Mouse (Mus musculus) embryonic facial prominence, embryonic 15.5 days (tissue): ENCODE measurements around the gene Dnajc4. TPM values are rescaled to one million over a fixed set of nuclear protein-coding genes. Genes with fewer than 3 reads are reported as not detected.

Source experiments
- ATAC-seq: fragments of 200-750 bp; cut with Nextera tagmentation; 2 replicates; pipeline ENCODE4 v1.8.0; 2017; ENCODE audit warnings: low read depth, moderate TSS enrichment; ENCODE audit not compliant: insufficient number of reproducible peaks, low FRiP score, low TSS enrichment
- H3K27ac ChIP-seq: fragments of 300-500 bp; sonication (generic); replicated peaks from 2 replicates; pipeline ENCODE4 v1.5.1; 2015; ENCODE audit warnings: mild to moderate bottlenecking, inconsistent platforms
- H3K27me3 ChIP-seq: fragments of 300-500 bp; sonication (generic); 2 replicates; pipeline ENCODE4 v1.6.1; 2015; ENCODE audit warnings: inconsistent platforms
- H3K36me3 ChIP-seq: fragments of 300-500 bp; sonication (generic); 2 replicates; pipeline ENCODE4 v1.6.1; 2015; ENCODE audit warnings: mild to moderate bottlenecking, inconsistent platforms
- H3K4me1 ChIP-seq: fragments of 300-500 bp; sonication (generic); 2 replicates; pipeline ENCODE4 v1.6.1; 2015; ENCODE audit warnings: inconsistent platforms
- H3K4me2 ChIP-seq: fragments of 300-500 bp; sonication (generic); replicated peaks from 2 replicates; pipeline ENCODE4 v1.6.1; 2015; ENCODE audit warnings: mild to moderate bottlenecking, inconsistent platforms
- H3K4me3 ChIP-seq: fragments of 300-500 bp; sonication (generic); replicated peaks from 2 replicates; pipeline ENCODE4 v1.5.1; 2015; ENCODE audit warnings: mild to moderate bottlenecking, inconsistent platforms
- H3K9ac ChIP-seq: fragments of 300-500 bp; sonication (generic); 2 replicates; pipeline ENCODE4 v1.6.1; 2015; ENCODE audit warnings: inconsistent platforms
- H3K9me3 ChIP-seq: fragments of 300-500 bp; sonication (generic); replicated peaks from 2 replicates; pipeline ENCODE4 v1.6.1; 2016; ENCODE audit warnings: inconsistent platforms
- WGBS: fragments of 180-500 bp; shearing (Covaris S2); methylation state at CpG from one replicate; pipeline ENCODE4 v1.1.7; 2015; 5-methylcytosine and 5-hydroxymethylcytosine counted together
- polyA plus RNA-seq: library from polyadenylated mRNA; unstranded; fragments of >200 nt; fragmentation: Nextera tagmentation; extraction: Ambion mirVana; gene quantifications from 2 replicates; pipeline ENCODE4 v1.2.1, GENCODE M21; 2015

The Dnajc4 gene
- polyA plus RNA-seq, 1 experiment from 2014 or later, result 27.9 TPM

DNA sequence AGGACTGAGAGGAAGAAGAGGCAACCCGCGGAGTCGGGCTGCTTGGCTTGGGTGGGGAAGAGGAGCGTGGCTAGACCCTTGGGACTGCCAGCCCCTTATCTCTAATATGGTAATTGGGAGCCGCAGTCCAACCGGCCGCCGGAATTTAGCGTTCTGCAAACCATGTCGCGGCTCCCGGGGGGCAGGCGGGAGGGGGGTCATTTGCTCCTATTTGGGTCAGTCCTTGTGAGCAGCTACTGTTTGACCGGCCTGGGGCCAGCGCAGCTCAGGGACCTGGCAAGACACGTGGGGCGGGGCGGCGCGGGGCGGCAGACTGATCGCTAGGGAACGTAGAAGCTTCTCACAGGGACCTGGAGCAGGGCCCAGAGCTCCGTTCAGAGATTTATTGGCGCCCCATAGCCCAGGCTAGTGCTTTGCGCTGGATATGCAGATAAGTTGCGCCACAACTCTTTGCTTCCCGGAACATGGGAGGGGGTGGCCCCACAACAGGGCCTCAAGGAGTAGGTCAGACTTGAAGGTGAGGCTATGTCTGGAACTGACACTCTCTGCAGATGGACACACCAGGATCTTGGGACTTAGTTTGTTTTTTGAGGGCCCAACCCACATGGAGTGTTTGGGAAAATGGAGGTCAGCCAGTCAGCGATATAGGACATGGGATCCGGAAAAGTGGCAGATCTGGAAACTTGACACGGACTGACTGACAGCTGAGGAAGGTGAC, 40.2 kb downstream of the Dnajc4 start:
- peak overlapping the region; percentile 58 for H3K4me3 ChIP-seq
- peak overlapping the region; percentile 97 for H3K27ac ChIP-seq
- H3K9me3 ChIP-seq, result no peaks in the 10 kb centered on the region
- peak overlapping the region; percentile 63 for H3K9ac ChIP-seq
- peak overlapping the region; percentile 95 for H3K4me2 ChIP-seq
- peaks cover 38% of the 10 kb centered on the region for H3K4me1 ChIP-seq
- H3K27me3 ChIP-seq, result no peaks in the 10 kb centered on the region
- peaks cover 39% of the 10 kb centered on the region for H3K36me3 ChIP-seq
- no peak for ATAC-seq
- WGBS, result 1% methylated on average over 31 of the region's 31 CpGs

DNA sequence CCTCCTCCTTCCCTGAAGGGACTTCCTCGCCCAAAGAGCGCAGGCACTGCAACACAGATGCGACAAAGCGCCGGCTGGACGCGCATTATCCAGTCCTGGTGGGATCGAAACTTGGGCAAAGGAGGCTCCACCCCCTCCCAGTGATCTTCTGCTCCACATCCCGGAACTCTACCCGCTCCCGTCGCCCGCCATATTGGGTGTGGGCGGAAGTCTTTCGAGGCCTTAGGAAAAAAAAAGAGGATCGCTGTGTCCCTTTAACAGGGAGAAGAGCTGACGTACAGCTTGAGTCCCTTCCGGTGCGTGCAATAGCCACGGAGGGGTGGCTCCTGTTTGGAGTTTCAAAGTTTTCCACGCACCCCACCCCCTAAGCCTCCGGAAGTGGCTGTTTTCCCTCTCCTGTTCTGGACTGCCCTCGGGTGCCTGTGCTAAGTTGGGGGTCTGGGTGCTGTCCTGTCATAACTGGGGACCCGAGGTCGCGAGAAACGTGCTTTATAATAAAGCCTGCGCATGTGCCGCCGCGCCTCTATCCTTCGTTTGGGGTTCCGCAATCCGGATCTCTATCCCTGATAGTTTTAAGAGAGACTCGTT, 40.9 kb downstream of the Dnajc4 start:
- Histone ChIP-seq H3K36me3 (peaks cover 32% of the 10 kb centered on the region), H3K9me3 (no peaks in the 10 kb centered on the region), H3K27me3 (no peaks in the 10 kb centered on the region), H3K4me1 (peaks cover 39% of the 10 kb centered on the region), H3K27ac (peak overlapping the region; percentile 97), H3K4me2 (peak overlapping the region; percentile 95), H3K4me3 (peak overlapping the region; percentile 58), H3K9ac (peak overlapping the region; percentile 68)
- ATAC-seq, result peak; percentile 85
- WGBS, result under 1% methylated on average over 35 of the region's 35 CpGs

DNA sequence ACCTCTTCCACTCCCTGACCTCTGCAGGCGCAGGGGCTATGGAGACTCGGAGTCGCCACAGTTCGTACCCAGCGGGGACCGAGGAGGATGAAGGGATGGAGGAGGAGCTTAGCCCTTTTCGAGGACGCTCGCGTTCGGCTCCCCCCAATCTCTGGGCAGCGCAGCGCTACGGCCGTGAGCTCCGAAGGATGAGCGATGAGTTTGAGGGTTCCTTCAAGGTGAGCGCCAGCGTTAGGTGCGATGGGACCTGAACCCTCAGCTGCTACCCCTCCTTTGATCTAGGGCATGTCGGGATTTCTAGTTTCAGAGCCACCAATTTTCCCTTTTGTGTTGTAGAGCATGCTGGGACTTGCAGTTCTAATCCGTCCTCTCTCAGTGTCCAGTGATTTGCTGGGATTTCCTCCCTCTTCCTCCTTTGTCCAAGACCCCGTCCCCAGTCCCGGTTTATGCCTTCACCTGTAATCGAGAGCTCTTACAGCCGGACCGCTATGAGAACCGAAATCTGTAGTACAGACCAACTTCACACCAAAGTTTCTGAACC, 41.7 kb downstream of the Dnajc4 start:
- Histone ChIP-seq H3K9ac (peak overlapping the region; percentile 68), H3K4me3 (peak overlapping the region; percentile 58), H3K4me2 (peak overlapping the region; percentile 95), H3K27ac (peak overlapping the region; percentile 97), H3K9me3 (no peaks in the 10 kb centered on the region), H3K27me3 (no peaks in the 10 kb centered on the region), H3K36me3 (peaks cover 25% of the 10 kb centered on the region), H3K4me1 (peaks cover 39% of the 10 kb centered on the region)
- peak; percentile 25; the same call in 1 of the 2 replicates for ATAC-seq
- under 1% methylated on average over 28 of the region's 28 CpGs for WGBS

DNA sequence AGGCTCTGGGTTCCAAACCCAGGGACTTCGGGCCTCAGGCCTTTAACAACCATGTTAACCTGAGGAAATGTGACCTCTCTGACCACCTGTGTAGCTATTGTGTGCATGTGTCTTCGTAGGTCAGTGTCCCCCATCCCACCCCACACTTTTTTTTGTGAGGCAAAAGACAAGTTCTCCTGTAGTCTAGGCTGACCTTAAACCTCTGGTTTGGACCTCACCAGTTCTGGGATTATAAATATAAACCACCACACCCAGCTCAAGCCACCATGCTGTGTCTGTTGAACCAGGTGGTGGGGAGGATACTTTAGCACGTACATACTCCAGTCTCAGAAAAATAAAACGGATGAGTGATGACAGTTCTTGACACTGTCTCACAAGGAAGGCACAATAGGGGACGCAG, 42.4 kb downstream of the Dnajc4 start:
- ATAC-seq, result no peak
- peak overlapping the region; percentile 97; the same call in 1 of the 2 replicates for H3K27ac ChIP-seq
- H3K9ac ChIP-seq, result no peak overlapping the region
- H3K36me3 ChIP-seq, result peaks cover 18% of the 10 kb centered on the region
- peak overlapping the region; percentile 95 for H3K4me2 ChIP-seq
- H3K4me1 ChIP-seq, result peaks cover 39% of the 10 kb centered on the region
- peak overlapping the region; percentile 58 for H3K4me3 ChIP-seq
- H3K9me3 ChIP-seq, result no peaks in the 10 kb centered on the region
- H3K27me3 ChIP-seq, result no peaks in the 10 kb centered on the region
- 56% methylated on average over 5 of the region's 5 CpGs for WGBS

DNA sequence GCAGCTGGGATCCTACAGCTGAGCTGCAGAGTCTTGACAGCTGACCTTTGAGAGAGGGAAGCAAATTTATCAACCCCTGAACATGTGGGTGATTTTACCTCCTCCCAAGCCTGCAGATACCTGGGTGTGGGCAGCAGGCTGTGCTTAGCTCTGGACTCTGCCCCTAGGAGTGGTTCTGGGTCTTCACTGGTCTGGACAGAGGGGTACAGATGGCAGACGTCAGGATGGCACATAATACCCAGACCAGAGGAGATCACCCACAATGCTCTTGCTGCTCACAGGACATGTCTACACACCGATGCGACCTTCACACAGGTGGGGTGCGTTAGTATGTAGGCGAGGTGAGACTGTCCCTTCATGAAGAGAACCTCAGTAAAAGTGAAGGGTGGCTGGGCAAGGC, 42.8 kb downstream of the Dnajc4 start:
- Histone ChIP-seq H3K27ac (no peak overlapping the region), H3K9ac (no peak overlapping the region), H3K4me3 (no peak overlapping the region), H3K4me2 (no peak overlapping the region), H3K36me3 (peaks cover 18% of the 10 kb centered on the region), H3K9me3 (no peaks in the 10 kb centered on the region), H3K27me3 (no peaks in the 10 kb centered on the region), H3K4me1 (peaks cover 39% of the 10 kb centered on the region)
- ATAC-seq, result no peak
- WGBS, result 90% methylated on average over 5 of the region's 5 CpGs

DNA sequence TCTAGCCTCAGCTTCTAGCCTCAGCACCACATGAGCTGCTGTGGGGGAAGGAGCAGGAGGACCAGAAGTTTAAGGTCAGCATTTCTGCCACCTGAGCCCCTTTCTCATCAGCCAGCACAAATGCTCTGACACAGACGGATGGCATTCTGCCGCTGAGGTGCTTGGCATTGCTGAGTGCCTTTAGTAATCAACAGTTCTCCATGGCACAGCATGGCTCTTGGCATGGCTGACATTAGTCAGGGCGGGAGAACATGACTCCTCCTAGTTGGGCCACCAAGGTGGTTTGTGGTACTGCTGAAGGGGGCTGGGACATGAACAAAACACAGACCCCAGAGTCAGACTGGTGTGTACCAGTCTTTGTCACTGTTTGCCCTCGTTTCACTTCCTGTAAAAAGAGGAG, 44.2 kb downstream of the Dnajc4 start:
- peaks cover 32% of the 10 kb centered on the region for H3K4me1 ChIP-seq
- 0 out of 2 replicates have a peak overlapping the region, but pooled peaks have one; percentile 17 for H3K27ac ChIP-seq
- H3K27me3 ChIP-seq, result no peaks in the 10 kb centered on the region
- no peak overlapping the region for H3K9ac ChIP-seq
- 0 out of 2 replicates have a peak, but pooled peaks cover 8% of the 10 kb centered on the region for H3K36me3 ChIP-seq
- no peak overlapping the region for H3K4me2 ChIP-seq
- 77% methylated on average over 4 of the region's 4 CpGs for WGBS
- H3K4me3 ChIP-seq, result no peak overlapping the region
- H3K9me3 ChIP-seq, result no peaks in the 10 kb centered on the region
- no peak for ATAC-seq

DNA sequence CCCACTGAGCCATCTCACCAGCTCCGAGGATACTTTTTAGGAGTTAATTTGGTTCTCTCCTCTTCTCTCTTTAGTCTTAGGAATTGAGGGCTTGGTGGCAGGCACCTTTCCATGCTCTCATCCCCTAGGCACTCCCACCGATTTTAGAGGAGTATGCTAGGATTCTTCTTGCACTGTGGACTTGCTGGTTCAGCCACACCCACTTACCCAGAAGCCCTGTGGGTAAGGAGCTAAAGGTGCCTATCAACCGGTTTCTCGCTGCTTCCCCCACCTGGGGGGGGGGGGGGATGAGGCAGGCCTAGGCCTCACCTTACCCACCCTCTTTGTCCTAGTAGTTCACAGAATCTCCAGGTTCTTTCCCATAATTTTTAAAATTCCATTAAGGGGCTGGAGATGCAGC, 44.6 kb downstream of the Dnajc4 start:
- Histone ChIP-seq H3K4me3 (no peak overlapping the region), H3K4me2 (no peak overlapping the region)
- WGBS, result 44% methylated on average over 4 of the region's 4 CpGs

DNA sequence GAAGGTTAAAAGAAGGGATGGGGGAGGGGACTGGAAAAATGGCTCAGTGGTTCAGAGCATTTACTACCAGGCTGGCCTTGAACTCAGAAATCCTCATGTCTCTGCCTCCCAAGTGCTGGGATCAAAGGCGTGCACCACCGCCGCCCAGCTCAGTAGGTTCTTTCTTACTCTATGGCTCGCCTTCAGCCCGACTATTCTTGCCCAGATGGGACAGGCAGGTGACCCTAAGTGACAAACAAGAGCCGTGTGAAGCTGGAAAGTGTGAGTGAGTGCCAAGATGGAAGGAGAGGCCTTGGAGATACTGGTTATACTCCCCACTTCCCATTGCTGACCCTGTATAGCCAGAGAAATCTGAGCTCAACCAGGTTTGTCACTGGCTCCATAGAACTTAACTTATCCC, 48.7 kb downstream of the Dnajc4 start:
- H3K9ac ChIP-seq, result no peak overlapping the region
- H3K4me2 ChIP-seq, result no peak overlapping the region
- no peak overlapping the region for H3K27ac ChIP-seq
- peaks cover 30% of the 10 kb centered on the region for H3K4me1 ChIP-seq
- H3K9me3 ChIP-seq, result no peaks in the 10 kb centered on the region
- no peaks in the 10 kb centered on the region for H3K27me3 ChIP-seq
- ATAC-seq, result no peak
- WGBS, result 94% methylated on average over 6 of the region's 6 CpGs
- 0 out of 2 replicates have a peak, but pooled peaks cover 6% of the 10 kb centered on the region for H3K36me3 ChIP-seq
- no peak overlapping the region for H3K4me3 ChIP-seq

More for the DNA sequence above, 44.6 kb downstream of the Dnajc4 start:
- no peak overlapping the region for H3K9ac ChIP-seq
- no peaks in the 10 kb centered on the region for H3K27me3 ChIP-seq
- ATAC-seq, result no peak
- H3K36me3 ChIP-seq, result 0 out of 2 replicates have a peak, but pooled peaks cover 8% of the 10 kb centered on the region
- no peaks in the 10 kb centered on the region for H3K9me3 ChIP-seq
- H3K27ac ChIP-seq, result 0 out of 2 replicates have a peak overlapping the region, but pooled peaks have one; percentile 17
- H3K4me1 ChIP-seq, result peaks cover 32% of the 10 kb centered on the region

DNA sequence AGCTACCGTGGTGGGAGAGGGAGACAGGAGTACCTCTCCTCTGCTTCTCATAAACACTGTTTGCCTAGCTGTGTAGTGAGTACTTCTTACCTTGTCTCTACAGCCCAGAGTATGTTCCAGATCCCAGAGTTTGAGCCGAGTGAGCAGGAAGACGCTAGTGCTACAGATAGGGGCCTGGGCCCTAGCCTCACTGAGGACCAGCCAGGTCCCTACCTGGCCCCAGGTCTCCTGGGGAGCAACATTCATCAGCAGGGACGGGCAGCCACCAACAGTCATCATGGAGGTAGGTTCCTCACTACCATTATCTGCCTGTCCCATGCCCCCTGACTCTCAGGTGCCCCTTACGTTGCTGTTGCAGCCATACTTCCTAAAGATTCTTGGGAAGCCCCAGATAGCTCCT, 49.6 kb downstream of the Dnajc4 start:
- no peaks in the 10 kb centered on the region for H3K27me3 ChIP-seq
- ATAC-seq, result no peak
- 28% methylated on average over 5 of the region's 5 CpGs for WGBS

DNA sequence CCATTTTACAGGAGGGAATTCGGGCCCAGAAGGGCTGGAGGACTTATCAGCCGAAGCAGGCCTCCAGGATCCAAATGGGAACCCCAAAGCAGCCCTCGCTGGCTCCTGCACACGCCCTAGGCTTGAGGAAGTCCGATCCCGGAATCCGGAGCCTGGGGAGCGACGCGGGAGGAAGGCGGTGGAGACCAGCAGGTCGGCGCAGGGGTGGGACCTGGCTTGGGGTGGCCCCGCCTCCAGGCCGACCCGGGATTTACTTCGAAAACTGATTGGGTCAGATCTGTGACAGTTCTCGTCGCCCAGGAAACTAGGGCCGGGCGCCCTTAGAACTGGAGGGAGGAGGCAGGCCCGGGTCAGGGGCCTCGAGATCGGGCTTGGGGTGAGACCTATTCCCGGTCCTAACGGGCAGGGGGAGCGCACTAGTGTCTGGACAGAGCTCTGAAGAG, 50.1 kb downstream of the Dnajc4 start, which contains the start of gene Gpr137:
TSS of gene Gpr137 (minus strand) at position 232 of the 443 bp plus-strand sequence.
- H3K9ac ChIP-seq, result peak within 1 kb of the TSS; percentile 91
- WGBS, result under 1% methylated on average over 27 of the region's 27 CpGs

More for the DNA sequence above, 49.6 kb downstream of the Dnajc4 start:
- Histone ChIP-seq H3K9ac (peak overlapping the region; percentile 91; the same call in 1 of the 2 replicates), H3K4me2 (peak overlapping the region; percentile 98), H3K27ac (peak overlapping the region; percentile 97), H3K4me3 (peak overlapping the region; percentile 93), H3K9me3 (no peaks in the 10 kb centered on the region), H3K36me3 (0 out of 2 replicates have a peak, but pooled peaks cover 6% of the 10 kb centered on the region), H3K4me1 (peaks cover 27% of the 10 kb centered on the region)

More for the DNA sequence above, 50.1 kb downstream of the Dnajc4 start, which contains the start of gene Gpr137:
- H3K4me2 ChIP-seq, result peak within 1 kb of the TSS; percentile 98
- H3K36me3 ChIP-seq, result 0 out of 2 replicates have a peak, but pooled peaks cover 6% of the 10 kb centered on the region
- no peaks in the 10 kb centered on the region for H3K9me3 ChIP-seq
- H3K4me1 ChIP-seq, result peaks cover 27% of the 10 kb centered on the region
- no peaks in the 10 kb centered on the region for H3K27me3 ChIP-seq
- peak; percentile 89 for ATAC-seq
- H3K27ac ChIP-seq, result peak within 1 kb of the TSS; percentile 97
- H3K4me3 ChIP-seq, result peak within 1 kb of the TSS; percentile 93
